Mouse (Mus musculus) telencephalon, adult 2 months (tissue): Measurements from ENCODE around the gene Cdc37l1.

Source experiments
- DNase-seq: peaks from one replicate; pipeline ENCODE4 v3.0.0-alpha.2; 2011; ENCODE audit warnings: low read depth, low spot score

Cdc37l1 gene

GRCm38 (mm10) chr19:29045956-29046650, 56.0 kb downstream of the Cdc37l1 start:
- DNase-seq: no peak

GRCm38 (mm10) chr19:29046961-29047333, 56.8 kb downstream of the Cdc37l1 start:
- no peak for DNase-seq

- no peak for DNase-seq
These were observed 57.4 kb downstream of the Cdc37l1 start, which contains the start of gene Ak3 for GRCm38 (mm10) chr19:29047334-29048170. Ak3 (minus strand) TSS chr19:29047961.

- no peak for DNase-seq
These were observed 59.4 kb downstream of the Cdc37l1 start for GRCm38 (mm10) chr19:29049401-29050075.

- DNase-seq: no peak
These were observed 60.2 kb downstream of the Cdc37l1 start for GRCm38 (mm10) chr19:29050186-29050980.

- DNase-seq: no peak
These were observed 62.6 kb downstream of the Cdc37l1 start for GRCm38 (mm10) chr19:29052786-29053185.

GRCm38 (mm10) chr19:29054594-29054993, 64.4 kb downstream of the Cdc37l1 start:
- no peak for DNase-seq

GRCm38 (mm10) chr19:29055469-29055868, 65.3 kb downstream of the Cdc37l1 start:
- no peak for DNase-seq

- DNase-seq: no peak
These were observed 68.6 kb downstream of the Cdc37l1 start for GRCm38 (mm10) chr19:29058741-29059140.

- DNase-seq: no peak
These were observed 69.5 kb downstream of the Cdc37l1 start for GRCm38 (mm10) chr19:29059688-29060087.

GRCm38 (mm10) chr19:29060299-29060698, 70.1 kb downstream of the Cdc37l1 start:
- DNase-seq: no peak

- DNase-seq: no peak
These were observed 72.9 kb downstream of the Cdc37l1 start for GRCm38 (mm10) chr19:29063009-29063408.

- peak; percentile 80 for DNase-seq
These were observed 73.6 kb downstream of the Cdc37l1 start for GRCm38 (mm10) chr19:29063577-29064363.

- no peak for DNase-seq
These were observed 74.4 kb downstream of the Cdc37l1 start for GRCm38 (mm10) chr19:29064451-29065102.

GRCm38 (mm10) chr19:29066981-29067471, 76.9 kb downstream of the Cdc37l1 start:
- no peak for DNase-seq

GRCm38 (mm10) chr19:29069195-29069594, 79.0 kb downstream of the Cdc37l1 start:
- DNase-seq: no peak

GRCm38 (mm10) chr19:29074802-29075201, 84.7 kb downstream of the Cdc37l1 start:
- no peak for DNase-seq
